Mouse (Mus musculus): Measurements from ENCODE around the gene Ints3. TPM values are rescaled to one million over a fixed set of nuclear protein-coding genes. Genes with fewer than 3 reads are reported as not detected.
A peak's percentile ranks its signal among the peaks of the same experiment; 100 is the strongest.

Ints3 gene
- total RNA-seq, 2 experiments from 2014 or later: 24.1 to 28.6 TPM

- peak; percentile 60 for DNase-seq
Observed at GRCm38 (mm10) chr3:90389511-90390490, 43.6 kb downstream of the Ints3 start, which contains the start of gene Slc27a3. Gene Slc27a3 (minus strand): TSS chr3:90389938.

GRCm38 (mm10) chr3:90388726-90389510, 44.5 kb downstream of the Ints3 start:
- peak; percentile 57 for DNase-seq

- no peak for DNase-seq
Observed at GRCm38 (mm10) chr3:90388192-90388591, 45.2 kb downstream of the Ints3 start.

GRCm38 (mm10) chr3:90387483-90387882, 45.9 kb downstream of the Ints3 start:
- peak; percentile 49 for DNase-seq

GRCm38 (mm10) chr3:90386817-90387216, 46.6 kb downstream of the Ints3 start:
- no peak for DNase-seq

- no peak for DNase-seq
Observed at GRCm38 (mm10) chr3:90384851-90385375, 48.5 kb downstream of the Ints3 start.

- no peak for DNase-seq
Observed at GRCm38 (mm10) chr3:90383690-90384089, 49.7 kb downstream of the Ints3 start.

- DNase-seq: no peak
Observed at GRCm38 (mm10) chr3:90381727-90382126, 51.7 kb downstream of the Ints3 start.

- DNase-seq: no peak
Observed at GRCm38 (mm10) chr3:90378496-90378895, 54.9 kb downstream of the Ints3 start.

GRCm38 (mm10) chr3:90376247-90376585, 57.2 kb downstream of the Ints3 start:
- no peak for DNase-seq

- no peak for DNase-seq
Observed at GRCm38 (mm10) chr3:90375562-90376246, 57.7 kb downstream of the Ints3 start.

GRCm38 (mm10) chr3:90374368-90374767, 59.1 kb downstream of the Ints3 start:
- DNase-seq: no peak

GRCm38 (mm10) chr3:90373432-90374028, 59.9 kb downstream of the Ints3 start:
- peak; percentile 87 for DNase-seq

- DNase-seq: no peak
Observed at GRCm38 (mm10) chr3:90372817-90373216, 60.6 kb downstream of the Ints3 start.

GRCm38 (mm10) chr3:90371857-90372256, 61.6 kb downstream of the Ints3 start:
- DNase-seq: no peak

- DNase-seq: no peak
Observed at GRCm38 (mm10) chr3:90369041-90369440, 64.4 kb downstream of the Ints3 start.

- no peak for DNase-seq
Observed at GRCm38 (mm10) chr3:90367001-90367632, 66.3 kb downstream of the Ints3 start.

GRCm38 (mm10) chr3:90362346-90362745, 71.1 kb downstream of the Ints3 start:
- DNase-seq: no peak

- no peak for DNase-seq
Observed at GRCm38 (mm10) chr3:90361476-90361875, 71.9 kb downstream of the Ints3 start.

- DNase-seq: no peak
Observed at GRCm38 (mm10) chr3:90359230-90359629, 74.2 kb downstream of the Ints3 start.

- no peak for DNase-seq
Observed at GRCm38 (mm10) chr3:90357959-90358358, 75.5 kb downstream of the Ints3 start.

Measured in heart, postnatal 4 days (tissue).